Mouse (Mus musculus): ENCODE measurements at regions not wholly inside any gene's neighbourhood (a gene's known extent, or its start where the extent isn't known, plus 50 kb on each side); places are given as distances from the start of the nearest gene placed in this dataset.

- Histone ChIP-seq H3K27me3 (no peaks in the 10 kb centered on the region), H3K36me3 (no peaks in the 10 kb centered on the region), H3K9ac (replicated peaks) (no peak overlapping the region), H3K4me1 (no peaks in the 10 kb centered on the region), H3K4me2 (replicated peaks) (no peak overlapping the region), H3K4me3 (no peak overlapping the region), H3K9me3 (no peaks in the 10 kb centered on the region), H3K27ac (replicated peaks) (no peak overlapping the region)
- no peak; the same call in 1 of the 2 replicates for ATAC-seq (ENCODE audit: low FRiP score, low read depth)
- 79% methylated on average over 2 of the region's 2 CpGs for WGBS
Observed at GRCm38 (mm10) chr15:24993325-24993673, 420.3 kb downstream of the Basp1 start.

- H3K9ac ChIP-seq (replicated peaks), result no peak overlapping the region
- H3K27me3 ChIP-seq, result no peaks in the 10 kb centered on the region
- no peaks in the 10 kb centered on the region for H3K36me3 ChIP-seq
- H3K4me3 ChIP-seq, result no peak overlapping the region
- ATAC-seq (ENCODE audit: low FRiP score, low read depth), result peak; percentile 68; the same call in 1 of the 2 replicates
- no peak overlapping the region for H3K4me2 ChIP-seq (replicated peaks)
- 81% methylated on average over 14 of the region's 14 CpGs for WGBS
- no peaks in the 10 kb centered on the region for H3K4me1 ChIP-seq
- H3K9me3 ChIP-seq, result no peaks in the 10 kb centered on the region
- H3K27ac ChIP-seq (replicated peaks), result peak overlapping the region; percentile 52
Observed at GRCm38 (mm10) chr15:24992665-24993324, 420.8 kb downstream of the Basp1 start.

GRCm38 (mm10) chr15:24990082-24990786 is 423.3 kb downstream of the Basp1 start:
- 88% methylated on average over 5 of the region's 5 CpGs for WGBS
- H3K36me3 ChIP-seq, result no peaks in the 10 kb centered on the region

GRCm38 (mm10) chr15:24980841-24981240 is 432.7 kb downstream of the Basp1 start:
- H3K27me3 ChIP-seq, result no peaks in the 10 kb centered on the region
- no peaks in the 10 kb centered on the region for H3K9me3 ChIP-seq
- no peaks in the 10 kb centered on the region for H3K4me1 ChIP-seq
- no peak overlapping the region for H3K27ac ChIP-seq (replicated peaks)
- 16% methylated on average over 4 of the region's 4 CpGs for WGBS
- no peaks in the 10 kb centered on the region for H3K36me3 ChIP-seq
- no peak overlapping the region for H3K4me3 ChIP-seq
- no peak overlapping the region for H3K4me2 ChIP-seq (replicated peaks)
- no peak for ATAC-seq (ENCODE audit: low FRiP score, low read depth)
- H3K9ac ChIP-seq (replicated peaks), result no peak overlapping the region

More at GRCm38 (mm10) chr15:24990082-24990786, 423.3 kb downstream of the Basp1 start:
- H3K9ac ChIP-seq (replicated peaks), result no peak overlapping the region
- ATAC-seq (ENCODE audit: low FRiP score, low read depth), result no peak
- H3K9me3 ChIP-seq, result no peaks in the 10 kb centered on the region
- H3K4me3 ChIP-seq, result no peak overlapping the region
- H3K4me2 ChIP-seq (replicated peaks), result no peak overlapping the region
- H3K27me3 ChIP-seq, result no peaks in the 10 kb centered on the region
- H3K27ac ChIP-seq (replicated peaks), result no peak overlapping the region
- no peaks in the 10 kb centered on the region for H3K4me1 ChIP-seq

GRCm38 (mm10) chr15:24972020-24972419 is 441.5 kb downstream of the Basp1 start:
- Histone ChIP-seq H3K9ac (replicated peaks) (no peak overlapping the region), H3K9me3 (no peaks in the 10 kb centered on the region), H3K36me3 (no peaks in the 10 kb centered on the region), H3K4me1 (no peaks in the 10 kb centered on the region), H3K4me3 (no peak overlapping the region), H3K4me2 (replicated peaks) (no peak overlapping the region), H3K27ac (replicated peaks) (no peak overlapping the region), H3K27me3 (no peaks in the 10 kb centered on the region)
- 64% methylated on average over 5 of the region's 5 CpGs for whole genome bisulfite sequencing
- ATAC-seq (ENCODE audit: low FRiP score, low read depth), result no peak

- H3K4me3 ChIP-seq, result no peak overlapping the region
- no peaks in the 10 kb centered on the region for H3K36me3 ChIP-seq
- no peak overlapping the region for H3K9ac ChIP-seq (replicated peaks)
- peak overlapping the region; percentile 39; the same call in 1 of the 2 replicates for H3K27ac ChIP-seq (replicated peaks)
- no peaks in the 10 kb centered on the region for H3K4me1 ChIP-seq
- peak; percentile 30; the same call in 1 of the 2 replicates for ATAC-seq (ENCODE audit: low FRiP score, low read depth)
- no peaks in the 10 kb centered on the region for H3K27me3 ChIP-seq
- WGBS, result 47% methylated on average over 2 of the region's 2 CpGs
- no peak overlapping the region for H3K4me2 ChIP-seq (replicated peaks)
- H3K9me3 ChIP-seq, result no peaks in the 10 kb centered on the region
Observed at GRCm38 (mm10) chr15:24969391-24969812, 444.2 kb downstream of the Basp1 start.

- H3K36me3 ChIP-seq, result no peaks in the 10 kb centered on the region
- H3K4me3 ChIP-seq, result no peak overlapping the region
- no peaks in the 10 kb centered on the region for H3K9me3 ChIP-seq
- H3K4me2 ChIP-seq (replicated peaks), result no peak overlapping the region
- no peak overlapping the region for H3K9ac ChIP-seq (replicated peaks)
- no peak for ATAC-seq (ENCODE audit: low FRiP score, low read depth)
- no peaks in the 10 kb centered on the region for H3K4me1 ChIP-seq
- no peaks in the 10 kb centered on the region for H3K27me3 ChIP-seq
- no peak overlapping the region for H3K27ac ChIP-seq (replicated peaks)
- 94% methylated on average over 7 of the region's 7 CpGs for WGBS
Observed at GRCm38 (mm10) chr15:24968636-24969317, 444.8 kb downstream of the Basp1 start.

GRCm38 (mm10) chr15:24929742-24930141 is 483.8 kb downstream of the Basp1 start:
- Histone ChIP-seq H3K27ac (replicated peaks) (no peak overlapping the region), H3K4me1 (no peaks in the 10 kb centered on the region), H3K27me3 (no peaks in the 10 kb centered on the region), H3K4me3 (no peak overlapping the region), H3K4me2 (replicated peaks) (no peak overlapping the region), H3K9me3 (no peaks in the 10 kb centered on the region), H3K36me3 (no peaks in the 10 kb centered on the region), H3K9ac (replicated peaks) (no peak overlapping the region)
- no peak for ATAC-seq (ENCODE audit: low FRiP score, low read depth)
- 85% methylated on average over 2 of the region's 2 CpGs for WGBS

- Histone ChIP-seq H3K9ac (replicated peaks) (no peak overlapping the region), H3K4me2 (replicated peaks) (no peak overlapping the region), H3K27me3 (no peaks in the 10 kb centered on the region), H3K27ac (replicated peaks) (no peak overlapping the region), H3K4me3 (no peak overlapping the region), H3K9me3 (no peaks in the 10 kb centered on the region), H3K4me1 (peaks cover 2% of the 10 kb centered on the region; the same call in 1 of the 2 replicates), H3K36me3 (no peaks in the 10 kb centered on the region)
- 80% methylated on average over 1 of the region's 1 CpGs for WGBS
- ATAC-seq (ENCODE audit: low FRiP score, low read depth), result no peak
Observed at GRCm38 (mm10) chr15:24911866-24912265, 501.7 kb downstream of the Basp1 start.

- ATAC-seq (ENCODE audit: low FRiP score, low read depth), result no peak
- no peaks in the 10 kb centered on the region for H3K27me3 ChIP-seq
- peaks cover 4% of the 10 kb centered on the region; the same call in 1 of the 2 replicates for H3K4me1 ChIP-seq
- H3K9ac ChIP-seq (replicated peaks), result no peak overlapping the region
- H3K9me3 ChIP-seq, result no peaks in the 10 kb centered on the region
- 61% methylated on average over 1 of the region's 1 CpGs for WGBS
- H3K4me3 ChIP-seq, result no peak overlapping the region
- H3K27ac ChIP-seq (replicated peaks), result no peak overlapping the region
- H3K36me3 ChIP-seq, result no peaks in the 10 kb centered on the region
- no peak overlapping the region for H3K4me2 ChIP-seq (replicated peaks)
Observed at GRCm38 (mm10) chr15:24911466-24911865, 502.1 kb downstream of the Basp1 start.

- Histone ChIP-seq H3K9ac (replicated peaks) (no peak overlapping the region), H3K27me3 (no peaks in the 10 kb centered on the region), H3K9me3 (no peaks in the 10 kb centered on the region), H3K4me2 (replicated peaks) (no peak overlapping the region), H3K4me3 (no peak overlapping the region), H3K4me1 (peaks cover 4% of the 10 kb centered on the region; the same call in 1 of the 2 replicates), H3K27ac (replicated peaks) (no peak overlapping the region), H3K36me3 (no peaks in the 10 kb centered on the region)
- WGBS, result 74% methylated on average over 4 of the region's 4 CpGs
- ATAC-seq (ENCODE audit: low FRiP score, low read depth), result no peak
Observed at GRCm38 (mm10) chr15:24906957-24907356, 506.6 kb downstream of the Basp1 start.

GRCm38 (mm10) chr15:24878846-24879245 is 534.7 kb downstream of the Basp1 start:
- H3K4me1 ChIP-seq, result peaks cover 4% of the 10 kb centered on the region; the same call in 1 of the 2 replicates
- H3K4me3 ChIP-seq, result no peak overlapping the region
- peak overlapping the region; percentile 61; the same call in 1 of the 2 replicates for H3K27ac ChIP-seq (replicated peaks)
- H3K36me3 ChIP-seq, result no peaks in the 10 kb centered on the region
- H3K4me2 ChIP-seq (replicated peaks), result no peak overlapping the region
- 31% methylated on average over 1 of the region's 1 CpGs for WGBS
- H3K9me3 ChIP-seq, result no peaks in the 10 kb centered on the region
- peak; percentile 38; the same call in 1 of the 2 replicates for ATAC-seq (ENCODE audit: low FRiP score, low read depth)
- no peaks in the 10 kb centered on the region for H3K27me3 ChIP-seq
- no peak overlapping the region for H3K9ac ChIP-seq (replicated peaks)

All from midbrain, embryonic 12.5 days (tissue).